Mouse (Mus musculus): Measurements from ENCODE around the gene Zfp978.
"Not testable (repeated sequence)": the region's sequence is repeated elsewhere in the genome, so short reads cannot be mapped to it uniquely, and the experiment has no call there.

Zfp978 gene

GRCm38 (mm10) chr4:147351376-147351980 is 9.6 kb upstream of the Zfp978 start:
- not testable (repeated sequence) for DNase-seq (ENCODE audit: low spot score)

- DNase-seq (ENCODE audit: low spot score) = not testable (repeated sequence)
These were observed 7.5 kb upstream of the Zfp978 start for GRCm38 (mm10) chr4:147353626-147354025.

DNA sequence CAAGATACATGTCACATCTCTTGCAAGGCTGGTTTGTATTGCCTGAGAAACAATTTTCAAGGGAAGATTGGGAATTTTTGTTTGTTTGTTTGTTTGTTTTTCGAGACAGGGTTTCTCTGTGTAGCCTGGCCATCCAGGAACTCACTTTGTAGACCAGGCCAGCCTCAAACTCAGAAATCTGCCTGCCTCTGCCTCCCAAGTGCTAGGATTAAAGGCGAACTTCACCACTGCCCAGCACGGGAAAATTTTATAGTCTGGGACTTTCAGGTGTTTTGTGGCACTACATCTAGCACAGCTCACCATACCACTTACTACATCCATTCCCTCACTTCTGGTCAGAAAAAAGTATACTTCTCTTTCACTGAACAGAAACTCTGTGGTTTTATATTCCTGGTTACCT is 5.1 kb upstream of the Zfp978 start:
- not testable (repeated sequence) for DNase-seq (ENCODE audit: low spot score)

DNA sequence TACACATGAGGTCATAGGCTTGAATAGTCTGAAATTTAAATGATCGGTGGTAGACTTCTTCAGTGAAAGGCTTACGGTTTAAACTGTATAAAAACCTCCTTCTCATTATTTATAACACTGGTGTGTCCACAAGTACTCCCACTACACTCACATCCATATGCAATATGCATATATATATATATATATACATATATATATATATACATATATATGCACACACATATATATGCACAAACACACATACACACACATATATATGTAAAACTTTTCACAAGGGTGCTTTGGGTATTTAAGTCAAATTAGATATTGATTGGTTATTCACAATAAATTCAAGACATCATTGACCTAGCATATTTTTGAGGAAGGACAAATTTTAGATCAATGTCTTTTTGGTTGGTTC is 3.9 kb upstream of the Zfp978 start:
- DNase-seq (ENCODE audit: low spot score) = not testable (repeated sequence)

DNA sequence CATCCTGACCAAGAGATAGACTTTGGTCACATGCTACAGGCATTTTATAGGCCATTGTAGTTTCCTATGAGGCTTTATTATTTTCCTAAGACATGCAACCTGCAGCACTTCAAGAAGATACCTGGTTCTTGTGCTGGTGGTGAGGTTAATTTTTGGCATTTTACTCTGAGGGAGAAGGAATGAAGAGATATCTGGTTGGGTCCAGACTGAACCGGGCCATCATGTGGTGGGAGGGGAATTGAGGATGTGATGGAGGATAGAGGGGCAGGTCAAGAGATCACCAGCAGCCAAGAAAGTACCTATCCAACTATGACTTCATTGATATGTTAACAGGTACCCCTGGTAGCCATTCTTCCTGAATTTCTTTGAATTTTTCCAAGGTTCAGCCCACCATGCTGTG is 769 bp downstream of the Zfp978 start:
- not testable (repeated sequence) for DNase-seq (ENCODE audit: low spot score)

DNA sequence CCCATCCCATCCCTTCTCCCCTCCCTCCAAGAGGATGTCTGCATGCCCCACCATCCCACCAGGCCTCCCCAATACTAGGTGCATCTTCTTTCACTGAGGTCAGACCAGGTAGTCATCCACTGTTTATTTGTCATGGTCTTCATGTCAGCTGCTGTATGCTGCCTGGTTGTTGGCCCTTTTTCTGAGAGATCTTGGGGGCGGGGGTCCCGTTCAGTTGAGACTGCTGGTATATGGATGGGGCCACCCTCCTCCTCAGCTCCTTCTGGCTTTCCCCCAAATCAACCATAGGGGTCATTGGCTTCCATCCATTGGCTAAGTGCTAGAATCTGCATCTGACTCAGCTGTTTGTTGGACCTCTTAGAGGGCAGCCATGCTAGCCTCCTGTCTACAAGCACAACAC is 8.5 kb downstream of the Zfp978 start:
- not testable (repeated sequence) for DNase-seq (ENCODE audit: low spot score)

DNA sequence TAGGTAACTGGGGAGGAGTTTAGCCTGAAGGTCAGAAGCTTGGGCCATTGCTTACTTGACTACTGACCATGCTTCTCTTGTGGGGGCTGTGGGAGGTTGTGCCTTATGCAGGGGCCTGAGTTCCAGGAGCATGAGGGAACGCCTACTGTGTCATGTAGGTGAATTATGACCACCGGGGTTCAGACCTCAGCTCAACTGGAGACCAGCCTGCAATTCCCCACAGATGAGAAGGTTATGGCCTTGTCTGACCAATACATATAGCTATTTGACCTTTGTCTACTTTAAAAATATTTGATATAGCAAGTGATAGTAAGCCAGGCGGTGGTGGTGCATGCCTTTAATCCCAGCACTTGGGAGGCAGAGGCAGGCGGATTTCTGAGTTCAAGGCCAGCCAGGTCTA is 22.1 kb downstream of the Zfp978 start:
- not testable (repeated sequence) for DNase-seq (ENCODE audit: low spot score)

DNA sequence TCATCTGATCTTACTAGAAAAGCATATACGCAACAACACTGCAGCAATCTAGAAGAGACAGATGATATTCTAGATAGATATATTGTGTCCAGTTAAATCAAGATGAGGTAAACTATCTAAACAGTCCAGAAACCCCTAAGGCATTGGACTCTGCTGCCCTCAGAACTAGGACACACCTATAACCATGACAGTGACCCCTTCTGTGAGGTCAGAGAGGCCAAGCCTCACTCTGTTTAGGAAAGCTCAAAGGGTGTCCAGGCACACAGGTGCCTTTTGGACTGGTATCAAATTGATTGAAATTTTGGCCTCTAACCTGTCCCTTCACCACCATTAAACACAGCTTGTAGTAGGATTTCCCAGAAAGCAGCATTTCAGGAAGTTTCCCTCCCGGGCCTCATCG is 36.1 kb downstream of the Zfp978 start:
- DNase-seq (ENCODE audit: low spot score) = not testable (repeated sequence)

DNA sequence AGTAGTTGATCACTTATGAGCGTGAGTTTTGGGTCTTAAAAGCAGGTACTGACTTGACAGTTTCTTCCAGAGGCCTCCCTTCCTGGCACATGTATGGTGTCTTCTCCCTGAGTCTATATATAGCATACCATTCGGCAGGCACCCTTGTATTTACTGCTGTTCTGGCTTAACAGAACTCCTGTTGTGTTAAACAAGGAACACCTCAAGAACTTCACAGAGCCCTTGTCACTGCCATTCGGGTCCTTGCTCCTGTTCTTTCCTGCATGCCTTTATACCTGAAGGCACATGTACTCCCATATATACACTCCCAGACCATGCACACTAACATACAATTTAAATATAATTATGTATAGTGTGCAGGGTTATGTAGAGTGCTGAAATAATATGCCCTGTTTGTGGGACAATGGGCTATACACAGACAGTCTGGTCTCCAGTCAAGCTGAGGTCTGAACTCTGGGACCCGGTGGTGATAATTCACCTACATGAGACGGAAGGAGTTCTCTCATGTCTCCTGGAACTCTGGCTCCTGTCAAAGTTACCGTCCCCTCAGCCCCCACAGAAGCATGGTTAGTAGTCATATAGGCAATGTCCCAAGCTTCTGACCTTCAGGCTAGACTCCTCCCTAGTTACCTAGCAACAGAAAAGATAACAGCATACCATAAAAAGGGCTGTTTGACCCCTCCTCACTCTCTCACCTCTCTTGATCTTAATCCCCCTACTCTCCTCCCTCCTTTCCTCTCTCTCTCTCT is 37.0 kb downstream of the Zfp978 start:
- not testable (repeated sequence) for DNase-seq (ENCODE audit: low spot score)

DNA sequence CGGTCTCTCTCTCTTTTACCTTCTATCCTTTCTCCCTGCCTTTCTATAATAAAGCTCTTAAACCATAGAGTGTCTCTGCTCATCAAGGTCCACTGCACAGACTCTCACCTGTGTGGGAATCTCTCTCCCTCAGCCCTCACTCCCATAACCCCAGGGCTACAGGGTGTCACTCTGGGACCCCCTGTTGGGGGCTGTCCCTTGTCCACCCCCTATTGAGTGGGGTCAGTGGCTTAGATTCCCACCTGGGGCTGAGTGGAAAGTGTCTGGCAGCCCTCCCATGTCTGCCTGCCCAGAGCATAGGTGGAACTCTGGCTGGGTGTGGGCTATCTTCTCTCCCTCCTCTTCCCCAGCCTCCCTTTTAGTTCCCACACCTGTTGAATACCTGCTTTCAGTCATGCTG is 37.6 kb downstream of the Zfp978 start:
- DNase-seq (ENCODE audit: low spot score) = not testable (repeated sequence)

- not testable (repeated sequence) for DNase-seq (ENCODE audit: low spot score)
These were observed 38.4 kb downstream of the Zfp978 start for GRCm38 (mm10) chr4:147399505-147399904.

DNA sequence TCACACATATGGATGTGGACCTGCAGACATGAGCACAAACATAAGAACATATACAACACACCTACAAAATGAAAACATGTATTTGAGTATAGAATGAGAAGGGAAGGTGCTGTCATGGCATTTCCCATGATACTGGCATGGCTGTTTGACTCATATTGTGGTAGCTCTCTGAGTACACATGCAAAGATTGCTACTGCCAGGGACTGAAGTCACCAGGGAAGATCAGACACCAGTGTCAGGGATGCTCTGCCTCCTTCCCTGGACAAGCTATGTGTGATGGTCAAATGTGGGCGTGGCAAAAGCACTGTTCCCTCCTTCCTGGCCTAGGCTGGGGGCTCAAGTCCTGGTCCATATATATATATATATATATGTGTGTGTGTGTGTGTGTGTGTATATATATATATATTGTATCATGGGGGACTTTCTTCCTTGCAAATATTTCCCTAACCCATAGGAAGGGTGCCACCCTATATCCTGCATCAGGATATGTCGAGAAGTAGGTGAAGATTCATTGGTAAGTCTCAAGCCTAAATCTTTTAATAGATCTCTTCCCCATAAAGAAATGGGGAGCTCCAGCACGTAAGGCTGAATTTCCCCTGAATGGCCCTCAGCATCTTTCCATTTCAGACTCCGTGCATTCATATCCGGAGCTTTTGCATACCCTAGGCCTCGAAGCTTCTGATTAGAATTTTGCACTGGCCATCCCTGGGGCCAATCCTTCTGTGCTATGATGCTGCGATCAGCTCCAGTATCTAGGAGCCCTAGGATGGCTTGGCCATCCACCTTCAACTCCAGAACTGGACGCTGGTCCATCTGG is 39.1 kb downstream of the Zfp978 start:
- DNase-seq (ENCODE audit: low spot score) = not testable (repeated sequence)

GRCm38 (mm10) chr4:147400848-147401715 is 40.0 kb downstream of the Zfp978 start:
- not testable (repeated sequence) for DNase-seq (ENCODE audit: low spot score)

DNA sequence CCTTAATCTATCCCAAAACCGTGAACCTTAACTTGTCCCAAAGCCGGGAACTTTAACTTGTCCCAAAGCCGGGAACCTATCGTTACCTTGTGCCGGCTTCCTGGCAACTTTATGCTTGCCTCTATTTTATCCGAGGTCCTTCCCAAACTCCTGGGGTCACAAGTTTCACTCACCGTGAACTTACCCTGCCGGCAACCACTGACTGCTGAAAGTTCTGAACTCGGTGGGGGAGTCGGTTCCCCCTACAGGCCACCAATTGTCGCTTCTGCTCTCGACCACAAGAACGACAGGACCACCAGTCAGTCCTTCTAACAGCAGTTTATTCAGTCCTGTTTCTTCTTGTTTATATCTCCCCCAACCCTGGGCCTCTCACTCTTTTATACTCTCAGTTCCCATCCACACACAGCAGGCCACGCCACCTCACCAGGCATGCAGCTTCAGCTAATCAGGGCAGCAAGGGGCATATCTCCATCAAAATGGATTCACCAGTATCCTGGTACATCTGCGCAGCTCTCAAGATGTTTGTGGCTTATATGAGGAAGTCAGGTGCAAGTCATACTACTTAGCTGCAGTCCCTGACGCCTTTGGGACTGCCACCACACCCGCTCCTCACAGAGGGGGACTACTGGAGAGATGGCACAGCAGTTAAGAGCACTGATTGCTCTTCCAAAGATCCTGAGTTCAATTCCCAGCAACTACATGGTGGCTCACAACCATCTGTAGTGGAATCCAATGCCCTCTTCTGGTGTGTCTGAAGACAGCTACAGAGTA is 40.8 kb downstream of the Zfp978 start:
- not testable (repeated sequence) for DNase-seq (ENCODE audit: low spot score)

DNA sequence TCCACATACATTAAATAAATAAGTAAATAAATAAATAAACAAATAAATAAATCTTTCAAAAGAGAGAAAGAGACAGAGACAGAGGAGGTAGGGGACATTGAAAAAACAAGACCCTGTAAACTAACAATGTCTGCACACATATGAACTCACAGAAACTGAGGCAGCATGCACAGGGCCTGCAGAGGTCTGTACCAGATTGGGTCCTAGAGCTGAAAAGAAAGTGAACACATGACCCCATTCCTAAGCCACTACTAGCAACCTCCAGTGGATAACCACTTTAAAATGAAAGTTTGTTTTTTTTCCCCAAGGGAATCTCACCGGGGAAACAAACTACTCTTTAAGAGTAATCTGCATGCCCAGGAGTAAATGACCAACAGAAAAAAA is 41.4 kb downstream of the Zfp978 start:
- DNase-seq (ENCODE audit: low spot score) = not testable (repeated sequence)

DNA sequence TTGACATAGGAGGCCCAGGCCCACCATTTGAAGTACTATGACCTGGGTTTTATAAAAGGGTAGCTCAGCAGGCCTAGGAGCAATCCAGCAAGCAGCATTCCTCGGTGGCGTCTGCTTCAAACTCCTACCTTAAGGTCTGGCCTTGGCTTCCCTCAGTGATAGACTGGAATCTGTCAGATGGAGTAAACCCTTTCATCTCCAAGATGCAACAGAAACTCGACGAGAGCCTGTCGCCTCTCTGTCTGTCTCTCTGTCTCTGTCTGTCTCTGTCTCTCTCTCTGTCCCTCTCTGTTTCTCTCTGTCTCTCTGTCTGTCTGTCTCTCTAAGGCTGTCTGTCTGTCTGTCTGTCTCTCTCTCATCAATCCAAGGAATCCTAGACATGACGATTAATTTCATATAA is 42.4 kb downstream of the Zfp978 start:
- not testable (repeated sequence) for DNase-seq (ENCODE audit: low spot score)

DNA sequence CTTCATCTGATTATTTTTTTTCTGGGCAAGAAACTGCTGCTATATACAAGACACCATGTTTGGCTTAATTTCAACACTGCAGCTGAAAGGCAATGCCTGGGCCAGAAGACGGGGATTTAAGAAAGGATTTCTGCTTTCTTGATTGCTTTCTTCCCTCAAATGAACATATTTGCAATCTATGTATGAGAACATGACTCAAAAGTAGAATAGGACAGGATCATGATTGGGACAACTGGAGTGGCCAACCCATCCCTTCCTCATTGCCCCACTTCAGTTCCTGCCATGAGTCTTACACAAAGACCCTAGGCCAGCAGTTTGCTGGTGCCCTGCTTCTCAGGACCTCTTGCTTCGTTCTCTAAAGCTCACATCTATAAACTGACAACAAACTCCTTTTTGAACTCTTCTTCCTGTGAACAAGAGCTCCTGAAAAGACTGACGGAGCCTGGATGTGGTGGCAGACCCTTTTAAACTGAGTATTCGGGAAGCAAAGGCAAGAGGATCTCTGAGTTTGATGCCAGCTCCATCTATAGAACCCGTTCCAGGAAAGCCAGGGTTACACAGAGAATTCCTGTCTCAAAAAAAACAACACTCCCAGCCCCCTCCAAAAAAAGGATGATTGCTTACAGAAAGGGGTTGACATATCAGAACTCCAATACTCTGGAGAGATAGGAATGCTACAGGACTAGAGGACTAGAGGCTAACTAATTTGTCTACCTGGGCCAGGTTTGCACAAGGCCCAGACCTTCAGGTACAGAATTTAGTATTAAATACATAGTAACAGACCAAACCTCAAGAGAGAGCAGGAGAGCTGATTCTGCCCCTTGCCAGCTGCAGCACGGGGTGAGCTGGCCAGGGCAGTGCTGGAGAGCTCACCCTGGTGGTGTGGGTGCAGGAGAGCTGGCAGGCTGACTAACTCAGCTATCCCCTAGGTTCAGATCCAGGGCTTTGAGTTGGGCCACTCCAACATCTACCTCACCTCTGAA is 43.1 kb downstream of the Zfp978 start:
- not testable (repeated sequence) for DNase-seq (ENCODE audit: low spot score)

- no peak for DNase-seq (ENCODE audit: low spot score)
These were observed 45.8 kb downstream of the Zfp978 start for GRCm38 (mm10) chr4:147406735-147407462.

DNA sequence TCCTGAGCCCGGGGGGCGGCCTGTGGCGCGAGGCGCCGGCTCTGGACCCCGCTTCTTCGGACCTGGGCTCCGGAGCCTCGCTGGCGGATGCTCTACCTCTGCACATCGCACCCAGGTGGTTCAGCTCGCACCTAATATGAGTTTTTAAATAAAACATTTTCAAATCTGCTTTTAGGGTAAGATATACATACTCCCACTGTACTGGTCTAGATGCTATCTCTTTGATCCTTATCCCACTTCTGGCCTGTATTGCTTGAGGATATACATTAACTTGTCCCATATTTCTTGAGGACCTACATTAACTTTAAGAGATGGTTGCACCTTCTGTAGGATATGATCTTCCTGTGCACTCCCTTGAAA is 46.3 kb downstream of the Zfp978 start:
- no peak for DNase-seq (ENCODE audit: low spot score)
